Mouse (Mus musculus): ENCODE measurements around the gene Mapre3.
A peak's percentile ranks its signal among the peaks of the same experiment; 100 is the strongest.

The Mapre3 gene

GRCm38 (mm10) chr5:30886209-30886608, 71.8 kb downstream of the Mapre3 start:
- no peak for DNase-seq (ENCODE audit: low spot score)

- no peak for DNase-seq (ENCODE audit: low spot score)
Measured at GRCm38 (mm10) chr5:30886731-30887130, 72.3 kb downstream of the Mapre3 start.

- DNase-seq (ENCODE audit: low spot score): peak; percentile 69
Measured at GRCm38 (mm10) chr5:30887331-30887761, 72.9 kb downstream of the Mapre3 start.

- DNase-seq (ENCODE audit: low spot score): peak; percentile 85
Measured at GRCm38 (mm10) chr5:30887858-30888336, 73.5 kb downstream of the Mapre3 start.

GRCm38 (mm10) chr5:30888337-30889087, 74.1 kb downstream of the Mapre3 start, which contains the start of gene Agbl5:
Gene Agbl5, plus strand, starts transcription at chr5:30888694.
- DNase-seq (ENCODE audit: low spot score): peak; percentile 90

- no peak for DNase-seq (ENCODE audit: low spot score)
Measured at GRCm38 (mm10) chr5:30889088-30889754, 74.8 kb downstream of the Mapre3 start.

- DNase-seq (ENCODE audit: low spot score): no peak
Measured at GRCm38 (mm10) chr5:30890375-30890774, 75.9 kb downstream of the Mapre3 start.

- no peak for DNase-seq (ENCODE audit: low spot score)
Measured at GRCm38 (mm10) chr5:30901860-30902259, 87.4 kb downstream of the Mapre3 start.

GRCm38 (mm10) chr5:30907413-30908059, 93.1 kb downstream of the Mapre3 start, which contains the start of gene Ost4:
Gene Ost4, minus strand, starts transcription at chr5:30907788.
- peak; percentile 94 for DNase-seq (ENCODE audit: low spot score)

- DNase-seq (ENCODE audit: low spot score): no peak
Measured at GRCm38 (mm10) chr5:30908426-30909299, 94.2 kb downstream of the Mapre3 start.

- DNase-seq (ENCODE audit: low spot score): no peak
Measured at GRCm38 (mm10) chr5:30909300-30909659, 94.8 kb downstream of the Mapre3 start.

- DNase-seq (ENCODE audit: low spot score): no peak
Measured at GRCm38 (mm10) chr5:30909863-30910262, 95.4 kb downstream of the Mapre3 start.

- DNase-seq (ENCODE audit: low spot score): no peak
Measured at GRCm38 (mm10) chr5:30910481-30910880, 96.0 kb downstream of the Mapre3 start.

- no peak for DNase-seq (ENCODE audit: low spot score)
Measured at GRCm38 (mm10) chr5:30912156-30912555, 97.7 kb downstream of the Mapre3 start.

- DNase-seq (ENCODE audit: low spot score): peak; percentile 51
Measured at GRCm38 (mm10) chr5:30913060-30913841, 98.8 kb downstream of the Mapre3 start, which contains the start of gene Emilin1. Gene Emilin1, plus strand, starts transcription at chr5:30913402.

- DNase-seq (ENCODE audit: low spot score): no peak
Measured at GRCm38 (mm10) chr5:30914101-30914635, 99.7 kb downstream of the Mapre3 start.

- DNase-seq (ENCODE audit: low spot score): no peak
Measured at GRCm38 (mm10) chr5:30914849-30915248, 100.4 kb downstream of the Mapre3 start.

- no peak for DNase-seq (ENCODE audit: low spot score)
Measured at GRCm38 (mm10) chr5:30915456-30915855, 101.0 kb downstream of the Mapre3 start.

Data from ovary, adult 18-20 months (tissue).